Mouse (Mus musculus): ENCODE measurements at regions not wholly inside any gene's neighbourhood (a gene's known extent, or its start where the extent isn't known, plus 50 kb on each side); places are given as distances from the start of the nearest gene placed in this dataset.

GRCm38 (mm10) chr11:64587751-64588600, 151.5 kb upstream of the F930015N05Rik start:
- no peak for TF ChIP-seq POU5F1 (IDR thresholded peaks at IDR 0.05; ENCODE audit: borderline replicate concordance, low read length)
- no peak for TF ChIP-seq CTCF (conservative IDR thresholded peaks at IDR 0.05; ENCODE audit: low read length)
- no peak for TF ChIP-seq NANOG (IDR thresholded peaks at IDR 0.05; ENCODE audit: borderline replicate concordance, low read length)

All from E14TG2a.4 (cell line).